Mouse (Mus musculus): Measurements from ENCODE around the gene Kdelc2.

- no peak for TF ChIP-seq CTCF (IDR thresholded peaks at IDR 0.05; ENCODE audit: control insufficient read depth, insufficient read depth, low read length)
- TF ChIP-seq POLR2A (IDR thresholded peaks at IDR 0.05; ENCODE audit: borderline replicate concordance, control insufficient read depth, low read depth, low read length), result no peak
These were observed 14.0 kb downstream of the Kdelc2 start for GRCm38 (mm10) chr9:53397685-53398387.
